Mouse (Mus musculus): Measurements from ENCODE around the gene Erc1.

DNA sequence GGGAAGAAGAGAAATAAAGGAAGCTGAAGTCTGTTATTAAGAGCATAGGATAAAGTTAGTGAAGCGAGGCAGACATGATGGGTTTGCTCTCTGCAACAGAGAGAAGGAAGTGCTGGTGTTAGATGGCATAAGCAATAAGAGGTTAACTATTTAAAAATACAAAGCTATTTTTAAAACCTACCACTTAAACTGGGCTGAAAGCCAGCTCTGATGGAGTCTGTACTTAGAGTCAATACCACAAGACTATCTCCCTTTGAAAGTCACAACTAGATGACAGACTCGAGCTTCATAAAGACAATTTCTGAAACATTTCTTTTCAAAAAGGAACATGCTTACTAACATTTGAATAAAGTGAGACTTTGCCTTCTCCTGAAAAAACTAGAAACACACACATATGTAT is 134.0 kb downstream of the Erc1 start:
- TF ChIP-seq CTCF (IDR thresholded peaks at IDR 0.05; ENCODE audit: low read depth) (no peak), EP300 (IDR thresholded peaks at IDR 0.05; ENCODE audit: low read depth) (no peak)

Measured in liver, embryonic 14.5 days (tissue).